Mouse (Mus musculus) kidney, adult 10 weeks (tissue): ENCODE measurements around the gene Tbc1d8b. TPM values are rescaled to one million over a fixed set of nuclear protein-coding genes. Genes with fewer than 3 reads are reported as not detected.

ENCODE experiments used
- polyA plus RNA-seq: library from polyadenylated mRNA; stranded (reverse); fragments of 350-450 nt; fragmentation: Illumina TruSeq; extraction: RNeasy Lipid Tissue Mini Kit (QIAGEN cat#74804); gene quantifications from one replicate; pipeline ENCODE4 v1.2.3, GENCODE M21; 2014; ENCODE audit warnings: low read depth, low replicate concordance

The Tbc1d8b gene
- 53.0 TPM for polyA plus RNA-seq

DNA sequence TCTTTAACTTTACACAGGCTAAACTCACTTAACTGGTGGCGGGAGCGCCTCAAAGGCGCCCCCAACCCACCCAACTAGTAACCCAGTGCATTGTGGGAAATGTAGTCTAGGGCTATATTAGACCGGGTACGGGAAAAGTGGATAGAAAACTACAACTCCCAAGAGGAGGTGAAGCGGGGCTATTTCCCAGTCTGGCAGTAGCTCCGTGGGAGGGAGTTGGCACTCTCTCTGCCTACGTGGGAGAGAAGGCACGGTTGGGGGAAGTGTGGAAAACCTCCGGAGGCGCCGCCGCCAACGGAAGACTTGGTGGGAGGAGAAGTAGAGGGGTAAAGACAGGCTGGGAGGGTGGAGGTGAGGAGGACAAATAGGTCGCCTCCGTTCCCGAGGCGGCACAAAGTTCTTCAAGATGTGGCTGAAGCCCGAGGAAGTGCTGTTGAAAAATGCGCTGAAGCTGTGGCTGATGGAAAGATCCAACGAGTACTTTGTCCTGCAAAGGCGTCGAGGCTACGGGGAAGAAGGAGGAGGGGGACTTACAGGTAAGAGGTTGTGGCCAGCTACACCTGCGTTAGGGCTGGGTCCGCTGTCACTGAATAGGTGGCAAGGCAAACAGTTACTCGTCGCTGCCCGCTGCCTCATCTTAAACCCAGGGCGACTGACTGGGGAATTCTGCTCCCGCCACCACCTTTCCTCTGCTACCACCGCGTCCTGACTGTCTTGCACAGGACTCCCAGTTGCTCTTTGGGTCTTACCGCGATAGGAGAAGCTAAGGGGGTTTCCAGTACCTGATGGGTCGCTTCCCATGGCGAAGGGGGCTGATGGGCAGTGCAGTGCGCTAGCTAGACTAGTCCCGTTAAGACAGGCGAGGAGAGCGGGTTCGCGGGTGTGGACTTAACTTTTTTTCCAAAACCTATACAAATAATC, at the start of gene Tbc1d8b:
Tbc1d8b (plus strand) TSS at position 222 of the 921 bp plus-strand sequence.

DNA sequence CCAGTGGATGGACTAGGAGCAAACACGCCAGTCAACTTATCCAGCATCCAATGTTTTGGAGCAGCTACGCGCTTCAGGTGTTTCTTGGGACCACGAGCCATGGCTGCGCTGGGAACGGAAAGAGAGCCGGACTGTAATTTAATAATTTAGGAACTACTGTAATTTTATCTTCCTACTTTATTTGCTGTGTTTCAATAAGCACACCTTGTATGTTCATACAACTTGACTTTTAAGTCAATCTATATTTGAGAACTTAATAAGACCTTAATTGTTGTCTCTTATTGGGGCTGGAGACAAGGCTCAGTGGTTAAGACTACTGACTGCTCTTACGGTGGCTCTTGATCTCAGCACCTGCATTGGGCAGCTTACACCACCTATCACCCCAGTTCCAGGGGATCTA, 29.6 kb downstream of the Tbc1d8b start, which contains the start of gene Gm15013:
Gm15013 (minus strand) TSS at position 101 of the 400 bp plus-strand sequence.

DNA sequence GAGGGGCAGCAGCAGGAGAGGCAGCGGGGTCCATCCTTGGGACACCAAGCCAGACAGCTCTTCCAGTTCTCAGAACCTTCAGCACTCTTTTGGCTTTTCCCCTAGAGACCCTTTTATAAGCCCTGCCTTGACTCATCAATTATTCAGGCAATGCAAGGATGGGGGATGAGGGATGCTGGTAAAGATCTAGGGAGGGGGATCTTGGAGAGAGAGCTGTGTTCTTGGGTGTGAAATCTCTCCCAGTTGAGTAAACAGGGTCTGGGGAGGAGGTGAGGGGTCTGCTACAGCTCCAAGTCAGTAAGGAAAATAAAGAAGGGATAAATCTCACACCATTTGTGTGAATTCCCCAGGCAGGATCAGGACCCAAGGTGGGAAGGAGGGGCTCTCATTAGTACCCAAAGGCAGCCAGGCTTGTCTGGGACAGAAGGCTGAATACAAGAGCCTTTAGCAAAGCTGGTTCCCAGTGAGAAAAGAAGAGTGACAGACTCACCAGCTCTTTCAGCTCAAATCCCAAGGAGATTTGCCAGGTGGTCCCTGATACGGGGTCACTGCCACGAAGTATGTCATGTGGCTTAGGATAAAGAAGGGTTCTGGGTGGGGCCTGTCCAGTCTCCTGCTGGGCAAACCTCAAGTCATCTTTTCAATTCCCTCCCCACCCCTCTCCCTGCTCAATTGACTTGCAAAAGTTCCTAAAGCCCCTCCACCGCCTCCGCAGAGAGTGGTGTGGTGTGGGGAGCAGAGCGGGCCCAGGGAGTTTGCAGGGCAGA, 97.7 kb downstream of the Tbc1d8b start, which contains the start of gene Ripply1:
Ripply1 (minus strand) TSS at position 76 of the 767 bp plus-strand sequence.

DNA sequence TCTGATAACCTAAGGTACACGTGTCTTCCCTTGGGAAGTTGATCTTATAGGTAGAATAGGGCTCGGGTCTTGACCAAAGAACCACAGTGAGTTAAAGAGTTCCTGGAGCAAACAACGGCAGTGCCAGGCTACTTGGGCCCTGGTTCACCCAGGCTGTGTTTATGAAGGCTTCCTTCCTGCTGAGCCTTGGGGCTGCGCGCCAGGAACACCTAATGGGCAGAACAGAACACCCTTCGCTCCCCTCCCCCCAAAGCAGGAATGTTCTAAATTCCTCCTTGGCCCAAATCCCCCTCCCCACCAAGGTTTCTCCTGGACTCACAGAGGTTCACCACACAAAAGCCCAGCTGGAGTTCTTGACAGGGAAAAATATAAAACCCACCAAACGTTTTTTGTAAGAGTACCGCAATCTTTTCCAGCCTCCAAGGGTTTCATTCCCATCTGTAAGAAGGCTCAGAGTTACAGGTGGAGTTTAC, 115.6 kb downstream of the Tbc1d8b start, which contains the start of gene Cldn2:
Cldn2 (plus strand) TSS at position 423 of the 473 bp plus-strand sequence.

Other genes with a start within 250 kb of the Tbc1d8b start
- 14.6 TPM for gene D330045A20Rik, start 204.6 kb upstream of the Tbc1d8b start, polyA plus RNA-seq
- 439 TPM for gene Rnf128, start 121.7 kb upstream of the Tbc1d8b start, polyA plus RNA-seq
- gene Gm15013, start 29.5 kb downstream of the Tbc1d8b start, polyA plus RNA-seq, result not detected
- not detected for gene Ripply1, start 97.4 kb downstream of the Tbc1d8b start, polyA plus RNA-seq
- 467 TPM for gene Cldn2, start 115.8 kb downstream of the Tbc1d8b start, polyA plus RNA-seq
- 28.3 TPM for gene Morc4, start 186.7 kb downstream of the Tbc1d8b start, polyA plus RNA-seq